Mouse (Mus musculus) thymus, adult 2 months (tissue): ENCODE data around the gene Maml2. TPM values are rescaled to one million over a fixed set of nuclear protein-coding genes. Genes with fewer than 3 reads are reported as not detected.

Source experiments
- DNase-seq: peaks from one replicate; pipeline ENCODE4 v3.0.0; 2021
- H3K27ac ChIP-seq: fragments of 200-500 bp; 2 replicates; pipeline ENCODE4 v1.5.1; 2012; ENCODE audit warnings: low read length, control low read depth; ENCODE audit not compliant: control insufficient read depth, insufficient read depth
- H3K27me3 ChIP-seq: fragments of 200-500 bp; 2 replicates; pipeline ENCODE4 v1.6.1; 2012; ENCODE audit warnings: mild to moderate bottlenecking, low read length, moderate library complexity, mixed read lengths; ENCODE audit not compliant: control insufficient read depth, insufficient read depth
- H3K36me3 ChIP-seq: fragments of 200-500 bp; 2 replicates; pipeline ENCODE4 v1.6.1; 2012; ENCODE audit warnings: mild to moderate bottlenecking, low read length, moderate library complexity; ENCODE audit not compliant: control insufficient read depth, insufficient read depth
- H3K4me1 ChIP-seq: fragments of 200-500 bp; replicated peaks from 2 replicates; pipeline ENCODE4 v1.6.1; 2012; ENCODE audit warnings: low read length; ENCODE audit not compliant: control insufficient read depth, insufficient read depth
- H3K4me3 ChIP-seq: fragments of 200-500 bp; 2 replicates; pipeline ENCODE4 v1.5.1; 2012; ENCODE audit warnings: mild to moderate bottlenecking, low read length, control low read depth, moderate library complexity; ENCODE audit not compliant: control insufficient read depth, insufficient read depth
- CTCF ChIP-seq: fragments of 200-500 bp; IDR thresholded peaks from 2 replicates; pipeline ENCODE4 v1.5.1; 2012; ENCODE audit warnings: mild to moderate bottlenecking, control low read depth, low read length, moderate library complexity, borderline replicate concordance; ENCODE audit not compliant: control insufficient read depth, poor library complexity, insufficient read depth; ENCODE audit errors: extremely low read depth
- POLR2A ChIP-seq: fragments of 200-500 bp; IDR thresholded peaks from 2 replicates; pipeline ENCODE4 v1.6.1; 2012; ENCODE audit warnings: mild to moderate bottlenecking, low read length, control low read depth, moderate library complexity; ENCODE audit not compliant: control insufficient read depth, poor library complexity, insufficient read depth; ENCODE audit errors: extremely low read depth
- WGBS: fragments of 180-500 bp; shearing (Covaris S2); methylation state at CpG from one replicate; pipeline ENCODE4 v1.1.7; 2018; 5-methylcytosine and 5-hydroxymethylcytosine counted together
- polyA plus RNA-seq: library from polyadenylated mRNA; depleted of rRNA; stranded (reverse); fragments of >200 nt; gene quantifications from 2 replicates; pipeline ENCODE4 v1.2.3, GENCODE M21; 2012; rRNA removed

Gene Maml2
- polyA plus RNA-seq, 1 experiment, result 12.9 TPM

DNA sequence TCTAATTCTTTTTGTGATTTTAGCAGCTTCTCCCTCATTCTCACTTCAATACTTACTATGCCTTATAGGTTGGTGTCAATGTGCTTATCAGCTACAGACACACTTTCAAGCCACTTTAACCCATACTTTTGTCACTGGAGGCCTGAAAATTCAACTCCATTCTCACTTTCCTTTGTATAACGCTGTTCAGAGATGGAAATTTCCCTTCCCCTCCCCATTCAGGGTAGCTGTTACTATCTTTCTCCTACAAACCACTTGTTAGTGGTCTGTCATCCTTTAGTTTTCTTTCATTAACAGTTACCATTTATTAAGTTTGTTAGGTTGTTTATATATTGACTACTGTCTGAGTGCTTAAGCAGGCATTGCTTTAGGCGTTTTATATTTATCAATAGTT lies 450.6 kb downstream of the Maml2 start, which contains the start of gene Mtmr2:
TSS of gene Mtmr2 (plus strand) at position 7 of the 394 bp plus-strand sequence.
- H3K4me3 ChIP-seq, result peak within 1 kb of the TSS; percentile 82
- H3K36me3 ChIP-seq, result no peaks in the 10 kb centered on the region
- peak within 1 kb of the TSS; percentile 39 for H3K27ac ChIP-seq
- peaks cover 2% of the 10 kb centered on the region; the same call in 1 of the 2 replicates for H3K4me1 ChIP-seq
- no peaks in the 10 kb centered on the region for H3K27me3 ChIP-seq
- no peak for DNase-seq
- 53% methylated on average over 2 of the region's 2 CpGs for WGBS
- no peak for TF ChIP-seq CTCF

DNA sequence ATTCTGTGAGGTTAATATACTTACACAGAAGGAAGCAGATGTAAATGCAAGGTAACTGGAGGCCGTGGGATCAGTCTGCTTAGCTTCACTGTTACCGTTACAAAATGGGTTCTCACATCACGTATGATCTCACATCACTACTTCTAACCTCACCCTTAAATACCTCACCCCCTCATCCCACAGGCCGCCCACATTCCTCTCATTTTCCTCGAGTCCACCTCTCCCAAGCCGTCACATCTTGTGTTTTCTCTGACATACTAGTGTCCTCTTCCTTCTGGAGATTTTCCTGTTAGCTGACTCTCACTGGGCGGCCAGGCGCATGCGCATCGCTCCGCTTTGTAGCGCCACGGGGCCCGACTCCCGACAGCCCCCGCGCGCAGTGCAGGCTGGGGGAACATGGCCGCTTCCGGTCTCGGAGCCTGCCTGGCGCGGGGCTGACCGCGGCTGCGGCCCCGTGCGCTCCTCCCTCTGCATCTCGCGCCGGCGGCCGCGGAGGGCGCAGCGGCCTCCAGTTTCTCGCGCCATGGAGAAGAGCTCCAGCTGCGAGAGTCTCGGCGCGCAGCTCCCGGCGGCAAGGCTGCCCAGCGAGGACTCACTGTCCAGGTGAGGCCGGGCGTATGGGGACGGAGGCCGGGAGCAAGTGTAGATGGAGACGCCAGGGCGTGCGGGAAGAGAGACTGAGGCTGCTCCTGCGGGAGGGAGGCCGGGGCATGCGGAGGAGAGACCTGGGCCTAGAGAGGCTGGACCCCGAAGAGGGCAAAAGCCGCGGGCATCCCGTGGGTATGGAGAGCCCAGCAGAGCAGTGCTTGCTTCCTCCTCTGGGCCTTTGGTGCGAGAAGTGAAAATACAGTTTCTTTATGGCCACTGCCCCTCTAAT lies 451.3 kb downstream of the Maml2 start:
- peak overlapping the region; percentile 39 for H3K27ac ChIP-seq
- peak overlapping the region; percentile 82 for H3K4me3 ChIP-seq
- H3K27me3 ChIP-seq, result no peaks in the 10 kb centered on the region
- under 1% methylated on average over 60 of the region's 60 CpGs for WGBS
- TF ChIP-seq CTCF, result 0 out of 2 replicates have a peak, but pooled peaks have one; percentile 52
- TF ChIP-seq POLR2A, result peak; percentile 96
- H3K36me3 ChIP-seq, result no peaks in the 10 kb centered on the region
- peaks cover 2% of the 10 kb centered on the region; the same call in 1 of the 2 replicates for H3K4me1 ChIP-seq
- peak; percentile 96 for DNase-seq

DNA sequence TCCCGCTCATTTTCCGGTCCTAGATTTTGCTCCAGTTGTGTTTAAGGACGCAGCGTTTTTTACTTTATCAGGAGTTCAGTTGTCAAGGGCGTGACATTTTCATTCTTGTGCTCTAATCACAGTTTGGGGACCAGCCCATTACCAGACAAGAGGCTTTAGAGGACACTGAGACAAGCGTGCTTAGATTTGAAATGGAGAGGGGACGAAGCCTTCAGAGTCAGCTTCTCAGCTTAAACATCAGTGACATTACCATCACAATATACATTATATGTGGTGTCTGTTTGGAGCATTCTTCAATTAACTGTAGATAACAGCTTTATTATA lies 451.9 kb downstream of the Maml2 start:
- Histone ChIP-seq H3K27me3 (no peaks in the 10 kb centered on the region), H3K4me1 (peaks cover 2% of the 10 kb centered on the region; the same call in 1 of the 2 replicates), H3K36me3 (no peaks in the 10 kb centered on the region), H3K4me3 (peak overlapping the region; percentile 82), H3K27ac (no peak overlapping the region)
- DNase-seq, result no peak
- WGBS, result under 1% methylated on average over 7 of the region's 7 CpGs
- TF ChIP-seq POLR2A (no peak), CTCF (no peak)

DNA sequence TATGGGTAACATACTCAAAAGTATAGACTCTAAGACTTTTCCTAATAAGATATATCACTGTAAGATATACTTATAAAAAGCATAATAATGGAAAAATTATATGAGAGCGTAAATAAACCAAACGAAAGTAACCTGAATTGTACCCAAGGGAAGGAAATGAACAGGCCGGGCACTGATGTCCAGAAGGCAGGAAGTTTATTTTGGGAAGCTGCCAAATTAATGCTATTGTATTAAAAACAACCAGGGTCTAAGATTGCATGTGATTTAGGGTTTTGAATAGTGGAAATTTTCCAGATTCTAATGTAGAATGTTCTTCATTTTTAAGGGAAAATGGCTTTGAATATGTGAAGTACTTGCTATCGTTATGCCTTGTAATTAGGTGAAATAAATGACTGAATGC lies 454.8 kb downstream of the Maml2 start:
- TF ChIP-seq CTCF (no peak), POLR2A (no peak)
- H3K27me3 ChIP-seq, result no peaks in the 10 kb centered on the region
- H3K4me1 ChIP-seq, result peaks cover 2% of the 10 kb centered on the region; the same call in 1 of the 2 replicates
- H3K4me3 ChIP-seq, result no peak overlapping the region
- no peak overlapping the region for H3K27ac ChIP-seq
- no peaks in the 10 kb centered on the region for H3K36me3 ChIP-seq
- no peak for DNase-seq
- 85% methylated on average over 4 of the region's 4 CpGs for WGBS

Other genes with a start within 250 kb of the Maml2 start
- gene Jrkl, start 52.1 kb upstream of the Maml2 start, polyA plus RNA-seq, result 0.73 and 0.97 TPM in 2 replicates
- 16.3 and 17.8 TPM in 2 replicates for gene Ccdc82, start 51.0 kb upstream of the Maml2 start, polyA plus RNA-seq
- gene Gm17571, start 148.8 kb downstream of the Maml2 start, polyA plus RNA-seq, result not detected in 2 replicates